Mouse (Mus musculus) forelimb bud, embryonic 11.5 days (tissue): ENCODE results near the gene Zscan22.
A peak's percentile ranks its signal among the peaks of the same experiment; 100 is the strongest.
"Not testable (repeated sequence)": the region's sequence is repeated elsewhere in the genome, so short reads cannot be mapped to it uniquely, and the experiment has no call there.

Source experiments
- DNase-seq: peaks from one replicate; pipeline ENCODE4 v3.0.0-alpha.2; 2012; ENCODE audit warnings: low read depth, low spot score

Gene Zscan22

DNA sequence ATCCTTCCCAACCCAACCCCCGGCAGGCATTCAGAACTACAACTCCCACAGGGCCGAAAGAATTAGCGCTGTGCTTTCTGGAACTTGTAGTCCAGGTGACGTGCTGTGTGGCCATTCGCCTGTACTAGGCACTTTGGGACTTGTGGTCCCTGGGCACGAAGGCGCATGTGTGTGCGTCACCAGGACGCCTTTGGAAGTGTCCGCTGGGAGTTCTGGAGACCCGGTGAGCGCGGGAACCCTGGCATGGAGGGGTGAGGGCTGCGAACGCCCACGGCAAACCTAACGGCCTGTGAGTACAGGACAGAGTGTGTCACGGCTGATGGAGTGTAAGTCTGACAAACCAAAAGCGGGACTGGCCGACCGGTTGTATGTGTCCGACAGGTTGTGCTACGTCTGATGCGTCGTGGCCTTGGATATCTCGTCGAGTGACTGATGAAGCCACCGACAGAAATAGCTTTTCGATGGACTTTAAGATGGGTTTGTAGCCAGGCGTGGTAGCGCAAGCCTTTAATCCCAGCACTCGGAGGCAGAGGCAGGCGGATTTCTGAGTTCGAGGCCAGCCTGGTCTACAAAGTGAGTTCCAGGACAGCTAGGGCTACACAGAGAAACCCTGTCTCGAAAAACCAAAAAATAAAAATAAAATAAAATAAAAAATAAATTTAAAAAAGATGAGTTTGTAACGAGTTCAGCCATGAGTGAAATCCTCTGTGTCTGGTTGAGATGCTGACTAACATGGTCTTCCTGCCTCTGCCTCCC lies at the start of gene Zscan22:
Zscan22 (plus strand) TSS at position 161 of the 756 bp plus-strand sequence.
- peak; percentile 96 for DNase-seq

DNA sequence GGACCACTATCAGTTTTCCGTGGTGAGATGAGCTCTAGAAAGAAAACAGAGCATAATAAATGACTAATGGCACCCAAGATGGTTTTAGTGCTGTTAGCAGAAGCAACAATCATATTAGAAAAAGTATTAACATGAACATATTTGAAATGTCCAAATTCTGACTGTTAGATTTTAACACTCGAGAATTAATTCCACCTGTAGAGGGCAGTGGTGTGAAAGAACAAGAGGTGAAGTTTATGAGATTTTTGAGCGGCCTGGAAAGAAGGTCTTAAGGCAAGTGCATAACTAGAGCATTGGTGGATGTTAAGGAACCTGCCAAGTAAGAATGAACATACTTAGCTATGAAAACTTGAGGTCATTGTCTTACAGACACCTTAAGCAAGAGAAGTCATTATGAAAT lies 23.3 kb upstream of the Zscan22 start:
- peak; percentile 40 for DNase-seq

DNA sequence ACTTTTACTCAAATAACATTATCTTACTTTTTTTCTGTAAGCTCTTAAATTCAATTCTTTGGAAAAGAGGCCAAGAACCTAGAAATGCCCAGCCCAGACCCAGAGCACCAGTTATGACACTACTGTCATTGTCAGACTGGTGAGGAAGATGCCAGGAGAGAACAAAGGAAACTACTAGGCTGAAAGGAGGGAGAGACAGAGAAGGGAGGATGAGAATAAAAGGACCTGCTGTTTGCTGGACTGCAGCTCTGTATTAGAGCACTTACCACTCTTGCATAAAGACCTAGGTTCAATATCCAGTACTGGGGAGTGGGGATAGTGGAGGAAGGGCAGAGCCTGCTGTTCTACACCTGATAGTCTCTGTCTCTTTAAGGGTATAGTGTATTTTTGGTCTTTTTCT lies 17.6 kb upstream of the Zscan22 start:
- no peak for DNase-seq

DNA sequence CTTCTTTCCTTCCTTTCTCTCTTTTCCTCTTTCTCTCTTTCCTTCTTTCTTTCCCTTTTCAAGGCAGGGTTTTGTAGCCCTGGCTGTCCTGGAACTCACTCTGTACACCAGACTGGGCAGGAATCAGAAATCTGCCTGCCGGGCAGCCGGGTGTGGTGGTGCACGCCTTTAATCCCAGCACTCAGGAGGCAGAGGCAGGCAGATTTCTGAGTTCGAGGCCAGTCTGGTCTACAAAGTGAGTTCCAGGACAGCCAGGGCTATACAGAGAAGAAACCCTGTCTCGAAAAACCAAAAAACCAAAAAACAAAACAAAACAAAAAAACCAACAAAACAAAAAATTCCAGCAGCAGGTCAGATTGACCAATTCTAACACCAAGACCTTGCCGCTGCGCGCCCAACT lies 17.1 kb upstream of the Zscan22 start:
- DNase-seq = not testable (repeated sequence)

DNA sequence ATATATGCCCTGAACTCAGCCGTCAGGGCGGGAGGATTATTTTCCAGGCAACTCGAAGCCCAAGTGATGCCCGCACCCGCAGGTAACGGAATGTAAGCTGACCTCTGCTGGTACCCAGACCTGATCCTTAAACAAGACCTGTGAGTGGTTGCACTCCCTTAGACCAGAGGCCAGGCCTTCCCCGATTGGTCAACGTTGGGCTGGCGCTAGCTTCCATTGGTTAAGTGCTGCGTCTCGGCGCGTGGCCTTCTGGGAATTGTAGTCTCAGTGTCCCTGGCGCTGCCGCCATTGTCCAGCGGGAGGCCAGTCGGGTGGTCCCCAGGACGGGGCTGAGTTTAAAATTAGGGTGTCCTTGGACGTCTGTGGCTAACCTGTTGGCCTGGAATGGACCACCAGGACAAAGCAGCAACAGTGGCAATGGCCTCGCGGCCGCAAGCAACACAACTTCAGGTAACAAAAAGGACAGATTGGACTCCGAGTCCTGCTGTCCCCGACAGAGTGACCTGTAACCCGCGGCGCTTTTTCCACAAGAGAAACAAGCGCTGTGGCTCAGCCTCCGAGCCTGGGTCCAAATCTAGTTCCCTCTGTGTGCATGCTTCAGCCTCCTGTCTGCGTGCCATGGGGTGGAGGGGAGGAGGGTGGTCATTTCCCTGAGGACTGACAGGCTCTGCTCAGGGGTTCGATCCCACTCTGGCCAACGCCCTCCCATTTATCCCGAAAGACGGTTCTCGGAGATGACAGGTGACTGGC lies 16.5 kb upstream of the Zscan22 start, which contains the start of gene Zfp128:
Zfp128 (plus strand) TSS at position 267 of the 750 bp plus-strand sequence.
- peak; percentile 95 for DNase-seq

DNA sequence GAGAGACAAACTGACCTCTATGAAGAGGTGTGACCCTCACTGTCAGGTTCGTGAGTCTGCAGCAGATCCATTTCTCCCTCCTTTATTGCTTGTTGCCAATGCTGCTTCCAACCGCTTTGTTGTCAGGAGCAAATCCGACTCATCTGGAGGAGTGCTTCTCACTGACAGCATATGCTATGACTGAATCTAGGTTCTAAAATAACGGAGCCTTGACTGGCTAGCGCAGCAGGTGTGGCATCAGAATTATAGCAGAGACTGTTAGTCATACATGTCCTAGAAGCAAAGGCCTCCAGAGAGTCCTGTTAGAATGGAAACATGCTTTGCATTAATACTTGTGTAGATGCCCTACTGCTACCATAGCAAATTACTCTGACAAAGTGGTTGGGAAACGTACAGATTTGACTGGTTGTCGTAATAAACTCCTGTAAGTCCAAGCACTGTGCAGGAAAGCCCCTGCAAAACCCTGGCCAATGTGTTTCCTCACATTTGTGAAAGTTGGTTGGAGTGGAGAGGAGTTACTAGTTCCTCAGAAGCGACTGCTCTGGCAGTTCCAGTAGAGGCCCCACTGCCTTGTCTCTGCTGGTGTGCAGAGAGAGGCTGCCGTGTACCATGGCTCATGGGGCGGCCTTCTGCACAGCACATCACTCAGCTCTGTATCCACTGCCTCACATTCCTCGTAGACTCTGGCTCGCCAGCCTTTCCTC lies 10.9 kb upstream of the Zscan22 start:
- no peak for DNase-seq

DNA sequence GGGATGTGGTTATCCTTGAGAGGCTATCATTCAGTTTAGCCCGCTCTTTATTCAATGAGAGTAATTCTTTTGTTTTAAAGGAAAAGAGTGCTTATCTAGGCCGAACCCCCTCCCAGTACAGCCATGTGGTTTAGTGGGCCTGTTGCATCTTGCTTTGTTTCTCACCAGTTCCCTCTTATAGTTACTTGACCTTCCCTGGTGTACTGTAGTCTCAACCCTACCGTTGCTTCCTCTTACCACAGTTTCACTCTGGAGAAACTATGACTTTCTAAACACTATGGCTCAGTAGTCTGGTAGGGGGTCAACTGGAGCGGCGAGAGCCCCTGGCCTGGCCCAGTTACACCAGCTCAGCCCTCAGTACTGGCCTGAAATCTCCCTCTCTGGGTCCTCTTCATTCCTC lies 10.0 kb upstream of the Zscan22 start:
- DNase-seq = no peak

DNA sequence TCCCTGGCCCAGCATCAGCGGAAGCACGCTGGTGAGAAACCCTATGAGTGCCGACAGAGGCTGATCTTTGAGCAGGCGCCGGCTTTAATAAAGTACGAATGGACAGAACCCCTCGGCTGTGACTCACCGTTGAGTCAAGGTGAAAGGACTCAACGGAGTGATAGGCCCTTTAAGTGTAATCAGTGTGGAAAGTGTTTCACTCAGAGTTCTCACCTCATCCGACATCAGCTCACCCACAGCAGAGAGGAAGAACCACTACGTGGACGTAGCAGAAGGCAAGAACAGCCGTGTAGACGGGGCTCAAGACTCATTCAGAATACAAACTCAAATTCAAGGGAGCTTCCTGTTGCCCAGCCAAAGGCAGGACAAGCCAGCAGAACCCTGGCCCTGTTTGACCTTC lies 6.7 kb upstream of the Zscan22 start:
- DNase-seq = no peak

DNA sequence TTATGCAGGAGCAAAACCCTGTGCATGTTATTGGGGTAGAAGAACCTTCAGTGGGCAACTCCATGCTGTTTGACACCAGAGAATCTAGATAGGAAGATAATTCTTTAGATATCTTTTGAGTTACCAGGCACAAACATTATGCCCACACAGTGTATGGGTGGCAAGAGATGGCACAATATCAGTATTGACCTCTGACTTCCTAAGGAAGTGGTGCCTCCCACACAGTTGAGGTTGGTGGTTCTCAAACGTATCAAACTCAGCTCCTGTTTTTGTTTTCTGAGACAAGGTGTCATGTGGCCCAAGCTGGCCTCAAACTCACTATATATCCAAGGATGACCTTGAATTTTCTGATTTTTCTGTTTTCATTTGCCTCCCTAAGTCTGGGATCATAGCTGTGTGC lies 6.3 kb upstream of the Zscan22 start:
- no peak for DNase-seq

DNA sequence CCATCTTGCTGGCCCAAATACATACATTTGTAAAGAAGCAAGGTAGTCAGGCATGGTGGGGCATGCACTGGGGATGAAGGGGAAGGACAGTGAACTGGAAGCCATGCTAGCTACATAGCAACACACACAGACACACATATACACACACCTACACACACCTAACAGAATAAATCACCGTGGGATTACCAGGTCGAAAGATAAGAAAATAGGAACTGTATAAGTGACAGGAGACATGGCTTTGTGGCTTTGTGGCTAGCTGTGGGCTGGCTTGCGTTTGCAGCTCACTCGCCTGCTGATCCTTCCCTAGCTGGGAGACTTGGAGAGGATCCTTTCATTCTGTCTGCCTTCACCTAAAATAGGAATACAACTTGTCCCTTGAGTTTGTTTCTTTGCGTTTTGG lies 3.9 kb downstream of the Zscan22 start:
- DNase-seq = no peak

DNA sequence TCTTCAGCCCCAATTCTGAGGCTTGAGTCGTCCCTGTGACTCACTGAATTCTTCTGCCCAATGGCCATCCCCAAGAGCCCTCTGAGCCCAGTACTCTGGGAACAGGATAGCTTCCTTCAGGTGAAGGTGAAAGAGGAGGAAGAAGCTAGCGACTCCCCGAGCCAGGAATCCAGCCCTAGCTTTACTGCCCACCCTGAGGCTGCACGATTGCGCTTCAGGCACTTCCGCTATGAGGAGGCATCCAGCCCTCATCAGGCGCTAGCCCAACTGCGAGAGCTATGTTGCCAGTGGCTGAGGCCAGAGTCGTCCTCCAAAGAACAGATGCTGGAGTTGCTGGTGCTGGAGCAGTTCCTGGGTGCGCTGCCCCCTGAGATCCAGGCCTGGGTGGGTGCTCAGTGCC lies 6.0 kb downstream of the Zscan22 start:
- DNase-seq = peak; percentile 14

DNA sequence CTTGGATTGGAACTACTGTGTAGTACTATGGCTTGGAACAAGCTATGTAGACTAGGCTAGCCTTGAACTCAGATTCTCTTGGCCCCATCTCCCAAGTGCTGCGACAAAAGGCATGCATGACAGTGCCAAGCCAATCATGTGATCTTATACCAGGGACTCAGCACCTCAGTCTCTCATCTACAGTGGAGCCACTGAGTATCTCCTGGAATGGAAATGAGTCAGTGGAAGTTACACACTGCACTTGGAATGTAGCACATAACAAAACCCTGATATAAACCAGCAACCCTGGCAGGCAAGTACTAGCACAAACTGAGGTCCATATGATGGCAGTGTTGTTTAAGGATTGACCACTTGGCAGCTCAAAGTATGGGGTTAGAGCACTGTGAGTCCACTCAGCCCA lies 7.5 kb downstream of the Zscan22 start:
- no peak for DNase-seq

DNA sequence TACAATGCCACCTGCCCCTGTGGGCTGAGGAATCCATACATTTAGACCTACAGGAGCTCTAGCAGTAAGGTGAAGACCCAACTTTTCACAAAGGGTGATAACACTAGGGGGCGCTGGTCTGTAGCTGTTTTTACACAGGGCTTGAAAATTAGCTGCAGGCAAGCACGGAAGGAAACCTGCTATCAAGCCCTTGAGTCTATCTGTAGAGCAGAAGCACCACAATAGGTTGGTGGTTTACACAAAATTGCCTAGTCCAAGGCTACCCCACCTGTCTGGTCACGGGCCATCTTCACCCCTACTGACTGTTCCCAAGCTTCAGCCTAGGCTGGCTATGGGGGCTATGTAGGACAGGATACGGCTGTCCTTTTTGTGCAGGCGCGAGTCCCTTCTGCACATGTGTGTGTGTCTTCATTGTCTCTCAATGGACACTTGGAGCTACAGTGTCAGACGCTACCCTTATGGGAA lies 11.9 kb downstream of the Zscan22 start:
- DNase-seq = peak; percentile 72

DNA sequence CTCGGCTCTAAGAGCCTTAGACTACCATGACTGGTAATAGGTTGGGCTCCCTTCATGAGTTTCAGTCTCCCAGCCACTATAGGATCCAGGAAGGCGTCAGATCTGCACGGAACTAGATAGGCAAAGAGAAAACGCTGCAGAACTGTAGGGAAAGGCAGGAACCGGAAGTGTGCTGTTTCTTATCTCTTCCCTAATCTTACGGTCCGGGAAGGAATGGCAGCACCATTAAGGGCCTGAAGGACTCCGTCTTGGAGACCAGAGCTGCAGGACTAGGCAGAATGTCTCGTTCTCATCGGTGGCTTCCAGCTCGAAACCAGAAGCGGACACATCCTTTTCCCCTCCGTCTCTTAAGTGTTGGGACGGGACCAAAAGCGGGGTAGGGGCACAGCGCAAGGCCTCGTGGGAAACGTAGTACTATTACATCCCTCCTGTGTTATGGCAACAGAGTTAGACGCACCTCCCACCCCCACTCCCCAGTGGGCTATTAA lies 12.6 kb downstream of the Zscan22 start:
- peak; percentile 58 for DNase-seq

DNA sequence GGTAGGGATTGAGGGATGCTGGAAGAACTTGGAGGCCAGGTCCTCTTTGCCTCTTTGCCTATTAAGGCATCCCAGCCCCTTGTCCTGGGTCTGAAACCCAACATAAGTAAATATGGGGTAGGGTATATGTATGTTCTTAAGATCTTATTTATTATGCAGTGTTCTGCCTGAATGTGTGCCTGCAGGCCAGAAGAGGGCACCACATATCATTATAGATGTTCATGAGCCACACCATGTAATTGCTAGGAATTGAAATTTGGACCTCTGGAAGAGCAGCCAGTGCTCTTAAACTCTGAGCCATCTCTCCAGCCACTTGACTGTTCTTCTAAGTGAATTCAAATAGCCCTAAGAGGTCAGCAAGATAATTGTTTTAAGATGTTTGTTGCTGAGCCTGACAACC lies 15.9 kb downstream of the Zscan22 start:
- DNase-seq = no peak

DNA sequence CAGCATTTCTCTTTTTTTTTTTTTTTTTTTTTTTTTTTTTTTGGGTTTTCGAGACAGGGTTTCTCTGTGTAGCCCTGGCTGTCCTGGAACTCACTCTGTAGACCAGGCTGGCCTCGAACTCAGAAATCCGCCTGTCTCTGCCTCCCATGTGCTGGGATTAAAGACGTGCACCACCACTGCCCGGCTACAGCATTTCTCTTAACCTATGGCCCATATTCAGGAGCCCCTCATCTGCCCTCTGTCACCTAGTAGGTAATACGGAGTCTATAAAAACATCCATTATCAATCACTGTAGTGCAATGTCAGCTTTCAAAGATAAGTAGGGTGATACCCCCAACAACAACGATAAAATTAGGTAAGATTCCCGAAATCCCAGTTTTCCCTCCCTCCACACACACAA lies 22.9 kb downstream of the Zscan22 start:
- DNase-seq = not testable (repeated sequence)

DNA sequence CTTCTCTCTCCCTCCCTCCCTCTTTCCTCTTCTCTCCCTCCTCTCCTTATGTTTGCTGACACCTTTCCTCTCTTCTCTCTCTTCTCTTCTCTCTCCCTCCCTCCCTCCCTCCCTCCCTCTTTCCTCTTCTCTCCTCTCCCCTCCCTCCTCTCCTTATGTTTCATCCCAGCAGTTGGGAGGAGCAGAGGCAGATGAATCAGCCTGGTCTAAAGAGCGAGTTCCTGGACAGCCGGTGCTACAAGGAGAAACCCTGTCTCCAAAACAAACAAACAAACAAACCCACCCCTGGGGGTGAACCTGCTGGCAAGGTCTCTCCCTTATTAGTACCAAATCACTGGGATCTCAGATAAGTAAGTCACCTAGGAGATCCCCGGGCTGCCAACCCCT lies 23.7 kb downstream of the Zscan22 start:
- no peak for DNase-seq

DNA sequence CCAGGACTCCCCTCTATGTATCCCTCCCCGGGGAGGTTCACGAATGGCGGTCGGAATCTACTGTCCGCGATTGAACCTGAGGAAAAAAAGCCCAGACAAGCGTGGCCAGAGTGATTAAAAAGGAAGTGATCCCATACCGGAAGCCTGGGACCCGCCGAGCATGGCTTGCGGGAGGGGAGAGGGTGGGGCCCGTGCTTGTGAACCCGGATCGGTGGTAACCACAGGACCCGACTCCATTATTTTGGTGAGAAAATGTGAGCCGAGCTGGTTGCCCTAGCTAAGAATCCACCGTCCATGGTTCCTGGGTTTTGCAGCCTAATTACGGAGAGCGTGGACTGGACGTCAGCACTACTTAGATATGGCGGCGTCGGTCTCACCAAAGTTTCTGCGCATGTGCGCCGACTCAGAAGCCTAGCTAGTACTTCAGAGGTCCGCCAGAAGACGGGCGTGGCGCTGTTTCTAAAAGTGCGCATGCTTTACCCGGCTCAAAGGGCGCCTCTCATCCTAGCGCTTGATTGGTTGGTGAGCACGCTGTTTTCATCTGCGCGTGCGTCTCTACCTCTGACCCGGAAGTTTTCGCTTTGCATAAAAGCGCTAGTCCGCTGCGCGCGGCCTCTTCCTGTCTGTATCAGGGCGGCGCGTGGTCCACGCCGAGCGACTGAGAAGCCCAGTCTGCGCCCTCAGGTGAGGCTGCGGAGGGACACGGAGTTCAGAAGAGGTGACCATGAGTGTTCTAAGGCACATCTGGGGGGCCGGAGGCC lies 24.3 kb downstream of the Zscan22 start, which contains the start of gene Rps5:
Rps5 (plus strand) TSS at position 586 of the 761 bp plus-strand sequence.
- DNase-seq = peak; percentile 100

DNA sequence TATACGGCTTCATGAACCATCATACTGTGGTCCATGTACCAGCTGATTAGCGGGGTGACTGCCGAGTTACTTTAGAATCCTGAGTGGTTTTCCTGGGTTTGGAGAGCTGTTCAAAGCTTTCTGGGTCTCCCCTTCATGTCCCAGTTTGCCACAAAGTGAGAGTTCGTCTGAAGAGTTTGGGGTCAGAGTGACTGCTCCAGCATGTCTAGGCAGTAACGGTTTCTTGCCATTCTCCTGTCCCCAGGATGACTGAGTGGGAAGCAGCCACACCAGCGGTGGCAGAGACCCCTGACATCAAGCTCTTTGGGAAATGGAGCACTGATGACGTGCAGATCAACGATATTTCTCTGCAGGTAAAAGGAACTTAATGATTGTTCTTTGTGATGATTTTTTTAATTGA lies 25.1 kb downstream of the Zscan22 start:
- DNase-seq = no peak

DNA sequence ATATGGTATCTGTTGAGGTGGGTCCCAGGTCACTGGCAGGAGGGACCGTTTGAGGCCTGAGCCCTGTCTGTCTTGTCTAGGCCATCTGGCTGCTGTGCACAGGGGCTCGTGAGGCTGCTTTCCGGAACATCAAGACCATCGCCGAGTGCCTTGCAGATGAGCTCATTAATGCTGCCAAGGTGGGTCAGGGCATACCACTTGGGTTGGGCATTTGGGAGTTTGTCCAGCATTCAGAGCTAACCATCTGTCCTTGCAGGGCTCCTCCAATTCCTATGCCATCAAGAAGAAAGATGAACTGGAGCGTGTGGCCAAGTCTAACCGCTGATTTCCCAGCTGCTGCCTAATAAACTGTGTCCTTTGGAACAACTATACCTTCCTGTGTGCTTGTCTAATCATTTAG lies 28.7 kb downstream of the Zscan22 start:
- DNase-seq = no peak

DNA sequence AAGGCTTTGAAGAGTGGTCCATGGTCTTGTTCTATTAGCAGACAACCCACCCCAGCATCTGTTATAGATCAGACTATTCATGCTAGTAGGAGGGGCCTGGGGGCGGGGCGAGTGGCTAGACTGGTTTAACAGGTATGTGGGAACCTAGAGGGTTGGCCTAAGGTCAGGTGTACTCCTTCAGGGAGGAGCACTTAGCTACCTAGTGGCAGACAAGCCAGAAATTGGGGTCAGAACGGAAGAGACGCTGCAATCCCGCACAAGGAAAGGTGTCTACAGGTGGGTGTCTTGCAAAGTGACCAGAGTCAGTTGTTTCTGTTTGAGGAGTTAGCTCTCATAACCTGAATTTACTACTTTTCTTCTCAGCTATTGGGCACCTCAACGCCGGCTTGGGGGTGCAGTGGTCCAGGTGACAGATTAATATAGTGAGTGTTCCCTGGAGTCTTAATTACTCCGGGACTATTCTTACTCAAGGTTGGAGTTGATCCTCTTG lies 29.6 kb downstream of the Zscan22 start, which contains the start of gene Rnf225:
Rnf225 (plus strand) TSS at position 226 of the 490 bp plus-strand sequence.
- peak; percentile 42 for DNase-seq
